In the genomic region with DNA sequence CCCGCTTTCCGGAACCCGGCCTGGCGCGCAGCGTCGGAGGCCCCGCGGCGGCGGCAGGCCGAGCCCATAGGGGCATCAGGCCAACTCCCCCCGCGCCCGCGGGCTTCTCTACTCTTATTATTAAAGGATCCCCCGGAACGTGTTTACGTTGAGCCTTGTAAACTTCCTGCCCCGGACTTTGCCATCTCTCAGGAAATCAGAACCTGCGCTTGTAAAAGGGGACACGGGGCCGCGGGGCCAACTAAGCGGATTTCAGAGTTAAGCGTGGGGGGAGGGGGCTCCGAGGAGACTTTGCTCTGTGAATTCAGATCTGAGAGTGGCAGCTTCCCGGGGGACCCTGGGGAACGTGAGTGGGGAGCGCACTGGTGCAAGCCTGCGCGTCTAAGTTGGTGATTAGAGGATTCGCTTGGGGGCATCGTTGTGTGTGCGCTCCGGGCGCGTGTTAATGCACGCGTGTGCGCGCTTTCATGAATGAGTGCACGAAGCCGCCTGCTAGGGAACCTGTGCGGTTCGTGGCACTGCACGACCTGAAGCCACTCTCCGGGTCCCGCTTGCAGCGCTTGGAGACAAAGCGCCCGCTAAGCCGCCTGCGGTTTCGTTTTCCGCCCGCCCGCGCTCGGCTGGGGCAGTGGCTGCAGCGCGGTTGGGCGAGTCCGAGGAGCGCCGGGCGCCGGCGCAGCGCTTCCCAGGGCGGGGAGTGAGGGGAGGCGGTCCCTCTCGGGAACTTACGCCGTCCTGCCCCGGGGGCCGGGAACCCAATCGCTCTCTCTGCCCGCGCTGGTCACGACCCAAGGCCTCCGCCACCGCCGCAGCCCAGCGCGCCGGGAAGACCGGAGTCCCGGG, we compare ENCODE assay signal across 8 mouse cellular contexts. TPM values are rescaled to one million over a fixed set of nuclear protein-coding genes. Genes with fewer than 3 reads are reported as not detected.
DNase-seq lines count a peak whose midpoint lies in the region; ATAC-seq lines count a peak whose summit lies in the region.

No protein-coding gene starts in this region.

- DNase-seq in ovary, adult 18-20 months (ENCODE audit: low spot score): peak; percentile 64
- no peak for DNase-seq in ovary, postnatal 14 days (ENCODE audit: low spot score)
- peak; percentile 57 for DNase-seq in heart, postnatal 25 days (ENCODE audit: low spot score)
- DNase-seq in yolk sac, embryonic 10.5 days (ENCODE audit: low spot score): peak; percentile 83
- DNase-seq in natural killer cell, adult 2 months (ENCODE audit: low spot score in 2 of 2): no peak

- H3K36me3 ChIP-seq in forebrain, embryonic 12.5 days (replicated peaks): no peaks in the 10 kb centered on the region
- H3K36me3 ChIP-seq in limb, embryonic 12.5 days: no peaks in the 10 kb centered on the region
- no peaks in the 10 kb centered on the region for H3K36me3 ChIP-seq in midbrain, embryonic 15.5 days (replicated peaks)

- intact Hi-C loops in heart, postnatal 25 days (cut with DNase I): no loop called here

- H3K9me3 ChIP-seq in forebrain, embryonic 12.5 days: no peaks in the 10 kb centered on the region
- H3K9me3 ChIP-seq in limb, embryonic 12.5 days: no peaks in the 10 kb centered on the region
- no peaks in the 10 kb centered on the region for H3K9me3 ChIP-seq in midbrain, embryonic 15.5 days

- peak overlapping the region; percentile 21; the same call in 1 of the 2 replicates for H3K9ac ChIP-seq in forebrain, embryonic 12.5 days
- peak overlapping the region; percentile 58 for H3K9ac ChIP-seq in limb, embryonic 12.5 days (replicated peaks)
- no peak overlapping the region for H3K9ac ChIP-seq in midbrain, embryonic 15.5 days

- ATAC-seq in forebrain, embryonic 12.5 days (ENCODE audit: low FRiP score): no peak
- no peak for ATAC-seq in limb, embryonic 12.5 days (ENCODE audit: insufficient number of reproducible peaks, insufficient read depth, low FRiP score, low TSS enrichment, low read depth)
- ATAC-seq in midbrain, embryonic 15.5 days (replicated peaks): no peak

- peak overlapping the region; percentile 86 for H3K4me2 ChIP-seq in forebrain, embryonic 12.5 days
- H3K4me2 ChIP-seq in limb, embryonic 12.5 days: peak overlapping the region; percentile 99
- peak overlapping the region; percentile 59 for H3K4me2 ChIP-seq in midbrain, embryonic 15.5 days

- H3K27me3 ChIP-seq in forebrain, embryonic 12.5 days: peaks cover 99% of the 10 kb centered on the region
- peaks cover 99% of the 10 kb centered on the region for H3K27me3 ChIP-seq in limb, embryonic 12.5 days
- H3K27me3 ChIP-seq in midbrain, embryonic 15.5 days (replicated peaks): peaks cover 96% of the 10 kb centered on the region

- WGBS in forebrain, embryonic 12.5 days: under 1% methylated on average over 89 of the region's 89 CpGs
- WGBS in limb, embryonic 12.5 days: under 1% methylated on average over 89 of the region's 89 CpGs
- under 1% methylated on average over 89 of the region's 89 CpGs for WGBS in midbrain, embryonic 15.5 days

- H3K27ac ChIP-seq in forebrain, embryonic 12.5 days: no peak overlapping the region
- H3K27ac ChIP-seq in limb, embryonic 12.5 days: no peak overlapping the region
- no peak overlapping the region for H3K27ac ChIP-seq in midbrain, embryonic 15.5 days

- H3K4me3 ChIP-seq in forebrain, embryonic 12.5 days (replicated peaks): peak overlapping the region; percentile 47
- H3K4me3 ChIP-seq in limb, embryonic 12.5 days (replicated peaks): peak overlapping the region; percentile 57
- H3K4me3 ChIP-seq in midbrain, embryonic 15.5 days: peak overlapping the region; percentile 32

- peaks cover 25% of the 10 kb centered on the region for H3K4me1 ChIP-seq in forebrain, embryonic 12.5 days
- peaks cover 37% of the 10 kb centered on the region for H3K4me1 ChIP-seq in limb, embryonic 12.5 days (replicated peaks)
- peaks cover 26% of the 10 kb centered on the region for H3K4me1 ChIP-seq in midbrain, embryonic 15.5 days

RNA-seq across cellular contexts. Expression of gene Foxf1, which starts 0.9 kb away (rescaled TPM):
- 0.08 and 1.0 TPM in 2 replicates for polyA plus RNA-seq in forebrain, embryonic 12.5 days (2016; fragmentation: Nextera tagmentation; extraction: Ambion mirVana)
- total RNA-seq in heart, postnatal 25 days (2021): under 1 TPM in 1 of 2 experiments, not detected in 1; 0.20 TPM
- 0.33 and 1.4 TPM in 2 replicates for polyA plus RNA-seq in limb, embryonic 12.5 days (2016; fragmentation: Nextera tagmentation; extraction: Ambion mirVana)
- 1.0 and 1.6 TPM in 2 replicates for polyA plus RNA-seq in midbrain, embryonic 15.5 days (2015; fragmentation: Nextera tagmentation; extraction: Ambion mirVana)

RNA-seq across cellular contexts. Expression of gene Mthfsd, which starts 24.9 kb away (rescaled TPM):
- 55.0 and 60.2 TPM in 2 replicates for polyA plus RNA-seq in forebrain, embryonic 12.5 days (2016; fragmentation: Nextera tagmentation; extraction: Ambion mirVana)
- total RNA-seq in heart, postnatal 25 days (2021): 10 to 100 TPM; 13.2 to 14.2 TPM
- 68.3 and 71.7 TPM in 2 replicates for polyA plus RNA-seq in limb, embryonic 12.5 days (2016; fragmentation: Nextera tagmentation; extraction: Ambion mirVana)
- 51.1 and 52.3 TPM in 2 replicates for polyA plus RNA-seq in midbrain, embryonic 15.5 days (2015; fragmentation: Nextera tagmentation; extraction: Ambion mirVana)

RNA-seq across cellular contexts. Expression of gene Foxc2, which starts 32.7 kb away (rescaled TPM):
- 3.3 and 4.6 TPM in 2 replicates for polyA plus RNA-seq in forebrain, embryonic 12.5 days (2016; fragmentation: Nextera tagmentation; extraction: Ambion mirVana)
- total RNA-seq in heart, postnatal 25 days (2021): 1 to 10 TPM; 2.0 to 2.2 TPM
- polyA plus RNA-seq in limb, embryonic 12.5 days (2016; fragmentation: Nextera tagmentation; extraction: Ambion mirVana): 6.0 and 8.6 TPM in 2 replicates
- 4.2 and 5.2 TPM in 2 replicates for polyA plus RNA-seq in midbrain, embryonic 15.5 days (2015; fragmentation: Nextera tagmentation; extraction: Ambion mirVana)

RNA-seq across cellular contexts. Expression of gene Foxl1, which starts 44.4 kb away (rescaled TPM):
- polyA plus RNA-seq in forebrain, embryonic 12.5 days (2016; fragmentation: Nextera tagmentation; extraction: Ambion mirVana): 0.18 and 0.36 TPM in 2 replicates
- under 1 TPM in 1 of 2 experiments, not detected in 1; 0.16 TPM for total RNA-seq in heart, postnatal 25 days (2021)
- polyA plus RNA-seq in limb, embryonic 12.5 days (2016; fragmentation: Nextera tagmentation; extraction: Ambion mirVana): 0.08 TPM in 2 replicates
- 0.12 and 0.18 TPM in 2 replicates for polyA plus RNA-seq in midbrain, embryonic 15.5 days (2015; fragmentation: Nextera tagmentation; extraction: Ambion mirVana)

Comparison
In these comparisons a context has a peak if more than half of its experiments do, and no peak if none do; other contexts are left out.
1. DNase-seq: peak in ovary, adult 18-20 months (single experiment), heart, postnatal 25 days (single experiment) and yolk sac, embryonic 10.5 days (single experiment); none in ovary, postnatal 14 days (single experiment) and natural killer cell, adult 2 months (0 of 2).
2. Peak in every context shown above with its lines, with median percentiles within 50 percentile points of each other: H3K4me2 ChIP-seq and H3K4me3 ChIP-seq.